Mouse (Mus musculus) intestine, embryonic 14.5 days (tissue): ENCODE measurements around the gene Man1a2. TPM values are rescaled to one million over a fixed set of nuclear protein-coding genes. Genes with fewer than 3 reads are reported as not detected.

Experiments used
- ATAC-seq: fragments of 200-750 bp; cut with Nextera tagmentation; replicated peaks from 2 replicates; pipeline ENCODE4 v1.8.0; 2017; ENCODE audit warnings: low read depth, moderate number of reproducible peaks, moderate TSS enrichment, moderate library complexity; ENCODE audit not compliant: low FRiP score, low TSS enrichment
- DNase-seq: peaks from one replicate; pipeline ENCODE4 v3.0.0-alpha.2; 2018; ENCODE audit warnings: low spot score
- H3K27ac ChIP-seq: fragments of 300-500 bp; sonication (generic); 2 replicates; pipeline ENCODE4 v1.5.1; 2014; ENCODE audit warnings: low read depth, mild to moderate bottlenecking, control low read depth
- H3K27me3 ChIP-seq: fragments of 300-500 bp; sonication (generic); replicated peaks from 2 replicates; pipeline ENCODE4 v1.6.1; 2014; ENCODE audit warnings: low read length, control low read depth; ENCODE audit not compliant: control insufficient read depth, insufficient read depth
- H3K36me3 ChIP-seq: fragments of 300-500 bp; sonication (generic); 2 replicates; pipeline ENCODE4 v1.6.1; 2014; ENCODE audit warnings: low read length, control low read depth; ENCODE audit not compliant: control insufficient read depth, insufficient read depth
- H3K4me1 ChIP-seq: fragments of 300-500 bp; sonication (generic); replicated peaks from 2 replicates; pipeline ENCODE4 v1.6.1; 2014; ENCODE audit warnings: low read length, control low read depth, mixed read lengths; ENCODE audit not compliant: control insufficient read depth, insufficient read depth
- H3K4me2 ChIP-seq: fragments of 300-500 bp; sonication (generic); 2 replicates; pipeline ENCODE4 v1.6.1; 2014; ENCODE audit warnings: low read length
- H3K4me3 ChIP-seq: fragments of 300-500 bp; sonication (generic); 2 replicates; pipeline ENCODE4 v1.5.1; 2014; ENCODE audit warnings: low read depth, low read length, control low read depth, mixed read lengths
- H3K9ac ChIP-seq: fragments of 300-500 bp; sonication (generic); 2 replicates; pipeline ENCODE4 v1.6.1; 2014; ENCODE audit warnings: mild to moderate bottlenecking, low read length
- H3K9me3 ChIP-seq: fragments of 300-500 bp; sonication (generic); 2 replicates; pipeline ENCODE4 v1.6.1; 2016; ENCODE audit warnings: low read length, control low read depth; ENCODE audit not compliant: control insufficient read depth
- WGBS: fragments of 180-500 bp; shearing (Covaris S2); extraction: QIAGEN DNeasy Blood & Tissue Kit; methylation state at CpG from one replicate; pipeline ENCODE4 v1.1.7; 2014; 5-methylcytosine and 5-hydroxymethylcytosine counted together
- polyA plus RNA-seq: library from polyadenylated mRNA; unstranded; fragments of >200 nt; fragmentation: Nextera tagmentation; extraction: Ambion mirVana; gene quantifications from 2 replicates; pipeline ENCODE4 v1.2.1, GENCODE M21; 2014

Man1a2 gene
- polyA plus RNA-seq, 1 experiment from 2014 or later = 97.2 TPM

DNA sequence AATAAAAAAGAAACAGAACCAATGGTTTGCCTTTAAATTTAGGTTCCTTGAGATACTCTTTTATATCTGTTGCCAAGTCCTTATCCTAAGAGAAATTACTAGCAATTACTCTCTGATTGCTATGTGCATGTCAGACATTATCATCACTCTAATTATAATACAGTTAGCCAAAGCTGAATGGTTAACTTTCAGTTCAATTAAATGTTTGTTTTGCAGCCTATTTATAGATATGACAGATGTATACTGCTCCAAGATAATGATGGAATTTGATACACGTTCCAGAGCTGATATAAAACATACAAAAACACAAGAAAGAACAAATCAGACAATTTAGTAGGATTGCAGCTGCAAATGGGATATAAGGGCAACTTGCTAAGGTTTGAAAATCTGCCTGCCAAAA, 74.4 kb downstream of the Man1a2 start:
- no peak overlapping the region for H3K9ac ChIP-seq
- H3K4me1 ChIP-seq = no peaks in the 10 kb centered on the region
- no peak overlapping the region for H3K4me2 ChIP-seq
- no peak overlapping the region for H3K4me3 ChIP-seq
- H3K27me3 ChIP-seq = no peaks in the 10 kb centered on the region
- no peaks in the 10 kb centered on the region for H3K36me3 ChIP-seq
- ATAC-seq = no peak
- no peaks in the 10 kb centered on the region for H3K9me3 ChIP-seq
- no peak overlapping the region for H3K27ac ChIP-seq
- 75% methylated on average over 1 of the region's 1 CpGs for WGBS
- DNase-seq = no peak

DNA sequence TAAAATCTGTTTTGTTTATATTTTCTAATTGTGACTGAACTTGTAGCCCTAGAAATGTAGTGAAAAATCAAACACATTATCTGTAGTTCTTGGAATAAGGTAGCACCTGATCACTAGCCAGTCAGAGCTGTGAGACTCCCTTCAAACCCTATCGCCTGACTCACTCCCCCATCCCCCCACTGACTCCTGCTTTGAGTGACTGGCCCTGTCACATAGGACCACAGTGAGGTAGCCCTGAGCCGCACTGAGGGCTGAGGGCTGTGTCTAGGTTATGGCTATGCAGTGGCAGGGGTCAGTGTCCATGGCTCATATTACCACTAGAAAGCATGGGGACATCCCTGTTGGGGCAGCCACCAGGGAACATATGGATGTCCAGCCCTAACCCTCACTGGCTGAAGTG, 80.8 kb downstream of the Man1a2 start:
- no peak overlapping the region for H3K4me2 ChIP-seq
- no peak overlapping the region for H3K4me3 ChIP-seq
- no peaks in the 10 kb centered on the region for H3K9me3 ChIP-seq
- DNase-seq (no peak), ATAC-seq (no peak; the same call in 1 of the 2 replicates)
- H3K4me1 ChIP-seq = no peaks in the 10 kb centered on the region
- no peaks in the 10 kb centered on the region for H3K27me3 ChIP-seq
- no peaks in the 10 kb centered on the region; the same call in 1 of the 2 replicates for H3K36me3 ChIP-seq
- H3K27ac ChIP-seq = no peak overlapping the region
- H3K9ac ChIP-seq = no peak overlapping the region
- 83% methylated on average over 2 of the region's 2 CpGs for WGBS

DNA sequence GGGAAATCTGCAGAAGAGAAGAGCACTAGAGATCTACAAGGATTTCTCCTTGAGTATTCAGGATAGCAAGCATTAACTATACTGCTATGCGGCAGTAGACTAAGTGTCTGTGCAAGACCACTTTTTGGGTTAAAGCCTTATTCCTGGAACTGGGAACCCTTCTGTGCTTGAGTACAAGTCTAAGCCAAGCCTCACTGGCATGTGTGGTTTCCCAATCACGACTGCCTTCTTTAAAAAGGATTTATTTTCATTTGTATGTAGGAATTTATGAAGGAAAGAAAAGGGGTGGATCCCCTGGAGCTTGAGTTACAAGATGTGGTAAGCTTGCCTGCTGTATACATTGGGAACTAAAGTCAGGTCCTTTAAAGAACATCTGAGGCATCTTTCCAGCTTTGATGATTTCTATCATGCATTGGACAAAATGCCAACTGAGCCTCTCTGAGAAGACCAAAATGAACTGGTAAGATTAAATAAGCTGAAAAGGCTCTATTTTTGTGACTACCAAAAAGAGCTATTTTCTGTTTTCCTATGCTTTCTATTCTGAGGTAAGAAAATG, 86.0 kb downstream of the Man1a2 start:
- Histone ChIP-seq H3K36me3 (no peaks in the 10 kb centered on the region; the same call in 1 of the 2 replicates), H3K27ac (no peak overlapping the region), H3K9me3 (no peaks in the 10 kb centered on the region), H3K4me1 (no peaks in the 10 kb centered on the region), H3K4me3 (no peak overlapping the region), H3K27me3 (no peaks in the 10 kb centered on the region), H3K4me2 (no peak overlapping the region), H3K9ac (no peak overlapping the region)
- no peak for DNase-seq
- no peak for ATAC-seq
- WGBS = 82% methylated on average over 2 of the region's 2 CpGs

DNA sequence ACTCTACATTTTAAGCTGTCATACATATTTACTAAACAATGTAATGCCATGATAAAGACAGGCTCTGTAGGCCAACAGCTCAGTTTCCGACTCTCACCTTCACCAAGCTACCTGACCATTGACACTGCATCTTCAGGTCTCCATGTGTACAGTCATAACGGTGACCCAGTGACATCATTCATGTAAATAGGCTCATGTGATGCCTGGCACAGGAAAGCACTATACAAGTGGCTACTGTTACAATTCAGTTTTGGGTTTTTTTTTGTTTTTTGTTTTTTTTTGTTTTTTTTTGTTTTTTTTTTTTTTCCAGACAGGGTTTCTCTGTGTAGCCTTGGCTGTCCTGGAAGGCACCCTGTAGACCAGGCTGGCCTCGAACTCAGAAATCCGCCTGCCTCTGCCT, 94.2 kb downstream of the Man1a2 start:
- no peak overlapping the region for H3K9ac ChIP-seq
- peaks cover 2% of the 10 kb centered on the region; the same call in 1 of the 2 replicates for H3K9me3 ChIP-seq
- no peaks in the 10 kb centered on the region for H3K4me1 ChIP-seq
- no peak overlapping the region for H3K4me3 ChIP-seq
- H3K27me3 ChIP-seq = no peaks in the 10 kb centered on the region
- 0 out of 2 replicates have a peak, but pooled peaks cover 5% of the 10 kb centered on the region for H3K36me3 ChIP-seq
- no peak for ATAC-seq
- no peak overlapping the region for H3K4me2 ChIP-seq
- no peak for DNase-seq
- no peak overlapping the region for H3K27ac ChIP-seq
- WGBS = 97% methylated on average over 4 of the region's 4 CpGs

DNA sequence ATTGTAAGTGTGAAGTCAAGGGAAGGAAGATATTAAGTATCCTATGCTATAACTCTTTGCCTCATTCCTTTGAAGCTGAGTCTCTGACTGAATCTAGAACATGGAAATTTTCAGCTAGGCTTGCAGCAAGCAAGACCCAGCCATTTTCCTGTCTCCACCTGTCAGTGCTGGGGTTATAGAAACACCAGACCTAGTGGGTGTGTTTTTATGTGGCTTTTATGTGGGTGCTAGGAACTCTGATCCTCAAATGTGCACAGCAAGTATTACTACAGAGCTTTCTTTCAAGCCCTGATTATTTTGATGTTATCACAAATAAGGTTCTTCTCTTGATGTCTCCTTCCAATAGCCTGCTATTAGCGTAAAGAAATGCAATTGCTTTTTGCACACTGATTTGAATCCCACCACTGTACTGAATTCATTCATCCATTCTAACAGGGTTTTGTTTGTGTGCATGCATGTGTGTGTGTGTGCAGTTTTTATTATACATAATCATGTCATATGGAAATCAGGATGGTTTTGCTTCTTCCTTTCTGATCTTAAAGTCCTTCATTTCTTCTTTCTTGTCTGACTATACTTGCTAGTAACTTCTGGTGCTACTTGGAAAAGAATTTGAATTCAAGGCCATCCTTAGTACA, 102.5 kb downstream of the Man1a2 start:
- Histone ChIP-seq H3K4me3 (no peak overlapping the region), H3K27ac (no peak overlapping the region), H3K27me3 (no peaks in the 10 kb centered on the region), H3K4me2 (no peak overlapping the region), H3K9ac (no peak overlapping the region), H3K4me1 (no peaks in the 10 kb centered on the region), H3K36me3 (peaks cover 19% of the 10 kb centered on the region), H3K9me3 (no peaks in the 10 kb centered on the region)
- WGBS = 97% methylated on average over 1 of the region's 1 CpGs
- ATAC-seq (no peak), DNase-seq (no peak)

DNA sequence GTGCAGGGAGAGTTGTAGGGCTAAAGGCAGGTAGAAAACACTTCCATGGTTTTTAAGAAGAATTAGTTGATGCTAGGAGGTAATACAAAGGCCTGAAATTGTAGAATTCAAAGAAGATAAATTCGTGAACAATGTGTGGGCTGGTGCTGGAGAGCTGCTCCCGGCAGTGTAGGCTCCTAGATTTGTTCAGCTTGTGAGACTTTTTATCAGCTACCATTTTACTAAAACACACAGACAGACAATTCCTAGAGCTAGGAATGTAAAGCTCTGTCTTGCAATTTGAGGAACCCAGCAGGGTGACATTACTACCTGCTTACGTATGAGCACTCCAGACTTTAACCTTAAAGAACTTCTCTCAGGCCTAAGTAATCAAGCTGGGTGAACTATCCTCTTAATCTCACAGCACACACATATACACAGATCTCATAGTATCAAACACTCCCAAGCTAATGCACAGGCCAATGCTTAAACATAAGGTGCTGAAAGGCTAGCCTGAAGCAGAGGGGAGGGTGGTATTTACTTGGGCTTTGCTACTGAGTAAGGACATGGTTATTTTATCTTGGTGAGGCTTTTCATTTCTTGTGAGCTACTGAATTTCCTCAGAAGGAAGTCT, 112.6 kb downstream of the Man1a2 start:
- no peaks in the 10 kb centered on the region for H3K9me3 ChIP-seq
- peaks cover 5% of the 10 kb centered on the region; the same call in 1 of the 2 replicates for H3K36me3 ChIP-seq
- 67% methylated on average over 3 of the region's 3 CpGs for WGBS
- no peaks in the 10 kb centered on the region for H3K4me1 ChIP-seq
- H3K27me3 ChIP-seq = no peaks in the 10 kb centered on the region
- no peak overlapping the region for H3K9ac ChIP-seq
- no peak for ATAC-seq
- H3K27ac ChIP-seq = no peak overlapping the region
- no peak overlapping the region for H3K4me3 ChIP-seq
- H3K4me2 ChIP-seq = no peak overlapping the region
- no peak for DNase-seq

DNA sequence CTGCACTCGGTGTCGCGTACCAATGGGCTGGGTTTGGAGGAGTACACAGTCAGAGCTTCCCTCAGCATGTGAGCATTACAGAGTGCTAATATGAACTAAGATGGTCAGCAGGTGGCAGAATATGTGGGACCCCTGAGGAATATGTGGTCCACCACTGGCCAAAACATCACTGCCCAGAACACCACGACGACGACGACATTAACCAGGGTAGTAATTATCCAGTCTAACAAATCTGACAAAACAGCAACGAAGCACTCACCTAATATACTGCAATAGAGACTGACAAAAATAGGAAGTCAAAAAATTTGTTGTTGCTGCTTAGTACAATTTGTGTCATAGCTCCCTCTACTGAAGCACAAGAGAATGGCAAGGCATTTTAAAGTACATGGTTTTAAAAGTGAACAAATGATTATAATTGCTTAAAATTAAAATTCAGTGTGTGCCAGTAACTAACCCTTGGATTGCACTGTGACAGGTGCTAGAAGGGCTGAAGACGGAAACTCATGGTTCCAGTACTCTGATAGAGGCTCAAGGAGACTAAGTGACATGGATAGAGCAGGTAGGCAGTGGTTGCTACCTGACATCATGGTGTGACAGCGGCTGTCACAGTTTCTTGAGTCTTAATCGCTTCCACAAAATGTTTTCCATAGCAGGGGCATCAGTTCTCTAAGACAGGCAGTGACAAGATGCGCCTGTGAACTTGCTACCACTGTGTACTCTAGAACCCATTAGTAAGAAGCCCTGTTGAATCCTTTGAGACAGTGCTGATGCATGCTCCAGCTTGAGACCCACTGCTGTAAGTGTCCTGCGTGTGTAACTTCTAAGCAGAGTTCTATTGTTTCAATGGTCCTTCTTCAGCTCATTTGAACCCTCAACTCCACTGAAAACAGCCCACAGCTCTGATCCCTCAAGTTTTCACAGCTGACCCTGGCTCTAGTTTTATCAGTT, 116.6 kb downstream of the Man1a2 start:
- DNase-seq = no peak
- Histone ChIP-seq H3K27me3 (no peaks in the 10 kb centered on the region), H3K36me3 (peaks cover 6% of the 10 kb centered on the region; the same call in 1 of the 2 replicates), H3K4me3 (no peak overlapping the region), H3K9me3 (no peaks in the 10 kb centered on the region), H3K27ac (no peak overlapping the region), H3K4me2 (no peak overlapping the region), H3K9ac (no peak overlapping the region), H3K4me1 (no peaks in the 10 kb centered on the region)
- 87% methylated on average over 13 of the region's 13 CpGs for WGBS
- no peak for ATAC-seq

DNA sequence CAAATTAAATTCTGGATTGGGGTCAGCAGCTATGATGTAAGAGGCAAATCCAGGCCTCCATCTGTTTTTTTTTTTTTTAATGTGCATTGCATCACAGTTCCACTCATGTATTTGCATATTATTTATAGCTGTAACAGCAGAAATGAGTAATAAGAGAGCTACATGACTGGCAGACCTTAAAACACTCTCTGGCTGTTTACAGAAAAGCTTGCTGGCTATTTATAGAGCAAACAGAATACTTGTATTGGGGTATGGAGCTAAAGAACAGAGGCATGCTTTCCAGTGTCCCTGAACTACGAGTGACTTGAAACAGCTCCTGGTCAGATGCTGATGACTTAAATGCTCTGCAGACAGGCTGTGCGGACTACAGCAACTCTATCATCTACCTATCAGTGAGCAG, 121.7 kb downstream of the Man1a2 start:
- Histone ChIP-seq H3K9me3 (no peaks in the 10 kb centered on the region), H3K36me3 (peaks cover 12% of the 10 kb centered on the region; the same call in 1 of the 2 replicates), H3K4me2 (no peak overlapping the region), H3K27me3 (no peaks in the 10 kb centered on the region), H3K4me3 (no peak overlapping the region), H3K9ac (no peak overlapping the region), H3K27ac (no peak overlapping the region), H3K4me1 (no peaks in the 10 kb centered on the region)
- WGBS = 85% methylated on average over 2 of the region's 2 CpGs
- no peak for DNase-seq
- ATAC-seq = no peak
